Mouse (Mus musculus) neutrophil, adult 59 days (primary cell): Measurements from ENCODE around the gene Krtap16-3. TPM values are rescaled to one million over a fixed set of nuclear protein-coding genes. Genes with fewer than 3 reads are reported as not detected.

Experiments
- total RNA-seq, 2 experiments: library from RNA; stranded (reverse); gene quantifications; 1 replicate in 1 of 2; 2 replicates in 1 of 2; pipeline ENCODE4 v1.2.4; 2023

The Krtap16-3 gene
- not detected for total RNA-seq

GRCm38 (mm10) chr16:88962773-88963172 is at the start of gene Krtap16-3:
TSS of gene Krtap16-3 (minus strand) at chr16:88962873.

GRCm38 (mm10) chr16:89010659-89011058 is 48.0 kb upstream of the Krtap16-3 start, which contains the start of gene Krtap22-2:
TSS of gene Krtap22-2 (minus strand) at chr16:89010759.

DNA sequence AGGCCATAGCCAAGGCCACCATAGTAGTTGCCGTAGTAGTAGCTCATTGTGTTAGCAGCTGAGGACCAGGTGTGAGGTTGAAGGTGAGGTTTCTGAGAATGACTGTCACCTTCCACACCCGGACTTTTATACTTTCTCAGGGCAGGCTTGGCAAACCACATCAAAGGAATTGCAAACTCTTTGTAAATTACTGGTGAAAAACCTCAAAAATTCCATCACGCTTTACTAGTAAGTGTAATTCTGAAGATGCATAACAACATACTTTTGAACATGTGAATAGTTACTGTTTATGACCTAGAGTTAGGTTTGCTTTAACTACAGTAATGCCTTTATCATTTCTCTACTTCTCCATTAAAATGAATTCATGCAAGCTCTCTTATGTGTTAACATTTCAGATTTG is 30.5 kb downstream of the Krtap16-3 start, which contains the start of gene Krtap19-9b:
Krtap19-9b (minus strand) TSS at position 101 of the 400 bp plus-strand sequence.

Other genes starting within 250 kb of the Krtap16-3 start
- gene Krtap13-1, start 234.0 kb downstream of the Krtap16-3 start, total RNA-seq = not detected
- gene Krtap13, start 211.2 kb downstream of the Krtap16-3 start, total RNA-seq = not detected
- not detected for gene 2310034C09Rik, start 204.0 kb downstream of the Krtap16-3 start, total RNA-seq
- not detected for gene 2310057N15Rik, start 188.7 kb downstream of the Krtap16-3 start, total RNA-seq
- gene Gm5965, start 185.0 kb downstream of the Krtap16-3 start, total RNA-seq = not detected
- not detected for gene Gm20741, start 150.7 kb downstream of the Krtap16-3 start, total RNA-seq
- gene Krtap15, start 142.7 kb downstream of the Krtap16-3 start, total RNA-seq = not detected
- gene Krtap14, start 136.7 kb downstream of the Krtap16-3 start, total RNA-seq = not detected
- not detected for gene Krtap19-1, start 93.5 kb downstream of the Krtap16-3 start, total RNA-seq
- not detected for gene Krtap19-2, start 88.6 kb downstream of the Krtap16-3 start, total RNA-seq
- not detected for gene Krtap19-3, start 84.8 kb downstream of the Krtap16-3 start, total RNA-seq
- not detected for gene Krtap19-4, start 77.8 kb downstream of the Krtap16-3 start, total RNA-seq
- gene Krtap19-5, start 66.4 kb downstream of the Krtap16-3 start, total RNA-seq = not detected
- not detected for gene Krtap19-9b, start 30.6 kb downstream of the Krtap16-3 start, total RNA-seq
- not detected for gene Krtap22-2, start 47.9 kb upstream of the Krtap16-3 start, total RNA-seq
- not detected for gene Gm10229, start 52.4 kb upstream of the Krtap16-3 start, total RNA-seq
- gene Krtap6-1, start 68.8 kb upstream of the Krtap16-3 start, total RNA-seq = not detected
- not detected for gene Gm10228, start 78.6 kb upstream of the Krtap16-3 start, total RNA-seq
- gene Krtap6-5, start 85.0 kb upstream of the Krtap16-3 start, total RNA-seq = not detected
- gene 1110025L11Rik, start 101.1 kb upstream of the Krtap16-3 start, total RNA-seq = not detected
- not detected for gene Krtap6-3, start 121.1 kb upstream of the Krtap16-3 start, total RNA-seq
- gene Gm6358, start 178.0 kb upstream of the Krtap16-3 start, total RNA-seq = not detected
- not detected for gene Gm10061, start 188.2 kb upstream of the Krtap16-3 start, total RNA-seq
- gene Gm9789, start 195.1 kb upstream of the Krtap16-3 start, total RNA-seq = not detected
- gene Gm7735, start 206.6 kb upstream of the Krtap16-3 start, total RNA-seq = not detected
- not detected for gene 1110057P08Rik, start 211.9 kb upstream of the Krtap16-3 start, total RNA-seq
- not detected for gene Krtap20-2, start 243.0 kb upstream of the Krtap16-3 start, total RNA-seq